Mouse (Mus musculus) heart, embryonic 11.5 days (tissue): ENCODE measurements around the gene Zbtb8a. TPM values are rescaled to one million over a fixed set of nuclear protein-coding genes. Genes with fewer than 3 reads are reported as not detected.
"Not testable (repeated sequence)": the region's sequence is repeated elsewhere in the genome, so short reads cannot be mapped to it uniquely, and the experiment has no call there.

ENCODE experiments used
- ATAC-seq: fragments of 200-750 bp; cut with Nextera tagmentation; replicated peaks from 2 replicates; pipeline ENCODE4 v1.8.0; 2017; ENCODE audit warnings: moderate library complexity; ENCODE audit not compliant: insufficient number of reproducible peaks, low FRiP score, low TSS enrichment
- H3K27ac ChIP-seq: fragments of 300-500 bp; sonication (generic); 2 replicates; pipeline ENCODE4 v1.5.1; 2014; ENCODE audit warnings: mild to moderate bottlenecking, low read depth, low read length
- H3K27me3 ChIP-seq: fragments of 300-500 bp; sonication (generic); 2 replicates; pipeline ENCODE4 v1.6.1; 2014; ENCODE audit warnings: mild to moderate bottlenecking, low read length, mixed read lengths; ENCODE audit not compliant: control insufficient read depth, insufficient read depth
- H3K36me3 ChIP-seq: fragments of 300-500 bp; sonication (generic); 2 replicates; pipeline ENCODE4 v1.6.1; 2014; ENCODE audit warnings: mild to moderate bottlenecking, low read length, moderate library complexity, mixed read lengths; ENCODE audit not compliant: control insufficient read depth, insufficient read depth
- H3K4me1 ChIP-seq: fragments of 300-500 bp; sonication (generic); 2 replicates; pipeline ENCODE4 v1.6.1; 2014; ENCODE audit warnings: low read length; ENCODE audit not compliant: control insufficient read depth, insufficient read depth
- H3K4me2 ChIP-seq: fragments of 300-500 bp; sonication (generic); 2 replicates; pipeline ENCODE4 v1.6.1; 2014; ENCODE audit warnings: mild to moderate bottlenecking, moderate library complexity
- H3K4me3 ChIP-seq: fragments of 300-500 bp; sonication (generic); 2 replicates; pipeline ENCODE4 v1.5.1; 2014; ENCODE audit warnings: low read depth, low read length
- H3K9ac ChIP-seq: fragments of 300-500 bp; sonication (generic); 2 replicates; pipeline ENCODE4 v1.6.1; 2014; ENCODE audit warnings: mild to moderate bottlenecking, low read depth, low read length, moderate library complexity
- H3K9me3 ChIP-seq: fragments of 300-500 bp; sonication (generic); replicated peaks from 2 replicates; pipeline ENCODE4 v1.6.1; 2016; ENCODE audit warnings: low read length; ENCODE audit not compliant: control insufficient read depth
- WGBS: fragments of 180-500 bp; shearing (Covaris S2); extraction: QIAGEN DNeasy Blood & Tissue Kit; methylation state at CpG from one replicate; pipeline ENCODE4 v1.1.7; 2014; ENCODE audit not compliant: insufficient replicate concordance; 5-methylcytosine and 5-hydroxymethylcytosine counted together
- polyA plus RNA-seq: library from polyadenylated mRNA; unstranded; fragments of >200 nt; fragmentation: Nextera tagmentation; extraction: Ambion mirVana; gene quantifications from 2 replicates; pipeline ENCODE4 v1.2.1, GENCODE M21; 2014

Gene Zbtb8a
- 7.7 and 7.9 TPM in 2 replicates for polyA plus RNA-seq

GRCm38 (mm10) chr4:129377601-129378390 lies at the start of gene Zbtb8a:
Zbtb8a (minus strand) TSS chr4:129378116.
- H3K9me3 ChIP-seq: no peaks in the 10 kb centered on the region
- H3K27ac ChIP-seq: peak within 1 kb of the TSS; percentile 68
- no peaks in the 10 kb centered on the region for H3K4me1 ChIP-seq
- 2% methylated on average over 64 of the region's 65 CpGs for WGBS
- peak within 1 kb of the TSS; percentile 73 for H3K4me2 ChIP-seq
- H3K4me3 ChIP-seq: peak within 1 kb of the TSS; percentile 81
- no peaks in the 10 kb centered on the region for H3K36me3 ChIP-seq
- no peak for ATAC-seq
- no peaks in the 10 kb centered on the region for H3K27me3 ChIP-seq
- peak within 1 kb of the TSS; percentile 90 for H3K9ac ChIP-seq

GRCm38 (mm10) chr4:129418321-129418720 lies 40.4 kb upstream of the Zbtb8a start:
- Histone ChIP-seq H3K27me3 (no peaks in the 10 kb centered on the region), H3K27ac (no peak overlapping the region), H3K9ac (no peak overlapping the region), H3K4me1 (0 out of 2 replicates have a peak, but pooled peaks cover 2% of the 10 kb centered on the region), H3K36me3 (no peaks in the 10 kb centered on the region), H3K9me3 (no peaks in the 10 kb centered on the region), H3K4me2 (no peak overlapping the region), H3K4me3 (no peak overlapping the region)
- ATAC-seq: no peak
- 72% methylated on average over 5 of the region's 5 CpGs for WGBS

GRCm38 (mm10) chr4:129416478-129416877 lies 38.6 kb upstream of the Zbtb8a start:
- no peak for ATAC-seq
- WGBS: 10% methylated on average over 5 of the region's 5 CpGs
- no peaks in the 10 kb centered on the region for H3K36me3 ChIP-seq
- no peak overlapping the region for H3K27ac ChIP-seq
- no peaks in the 10 kb centered on the region for H3K27me3 ChIP-seq
- H3K9ac ChIP-seq: no peak overlapping the region
- H3K9me3 ChIP-seq: no peaks in the 10 kb centered on the region
- no peak overlapping the region for H3K4me2 ChIP-seq
- H3K4me1 ChIP-seq: 0 out of 2 replicates have a peak, but pooled peaks cover 2% of the 10 kb centered on the region
- no peak overlapping the region for H3K4me3 ChIP-seq

GRCm38 (mm10) chr4:129415892-129416291 lies 38.0 kb upstream of the Zbtb8a start:
- ATAC-seq: no peak
- no peak overlapping the region for H3K9ac ChIP-seq
- 95% methylated on average over 5 of the region's 5 CpGs for WGBS
- no peaks in the 10 kb centered on the region for H3K36me3 ChIP-seq
- H3K9me3 ChIP-seq: no peaks in the 10 kb centered on the region
- no peak overlapping the region for H3K4me3 ChIP-seq
- H3K4me1 ChIP-seq: 0 out of 2 replicates have a peak, but pooled peaks cover 2% of the 10 kb centered on the region
- no peak overlapping the region for H3K4me2 ChIP-seq
- H3K27ac ChIP-seq: no peak overlapping the region
- no peaks in the 10 kb centered on the region for H3K27me3 ChIP-seq

DNA sequence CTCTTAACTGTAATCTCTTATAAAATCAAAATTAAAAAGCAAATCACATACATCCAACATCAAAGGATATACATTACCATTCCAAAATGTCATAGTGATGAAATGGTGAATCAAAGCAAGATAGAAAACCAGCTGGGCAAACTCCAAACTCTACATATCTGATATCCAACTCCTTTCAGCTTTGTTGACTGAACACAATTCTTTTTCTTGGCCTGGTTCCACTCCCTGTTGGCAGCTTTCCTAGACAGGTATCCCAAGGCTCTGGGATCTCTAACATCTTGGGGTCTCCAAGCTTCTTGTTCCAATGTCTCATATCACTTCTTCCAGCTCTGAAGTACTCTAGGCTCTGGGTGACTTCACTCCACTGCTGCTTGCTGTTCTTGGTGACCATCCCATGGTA lies 33.1 kb upstream of the Zbtb8a start:
- no peak overlapping the region for H3K4me2 ChIP-seq
- H3K4me1 ChIP-seq: no peaks in the 10 kb centered on the region
- H3K9ac ChIP-seq: no peak overlapping the region
- 0 out of 2 replicates have a peak, but pooled peaks cover 2% of the 10 kb centered on the region for H3K27me3 ChIP-seq
- H3K27ac ChIP-seq: no peak overlapping the region
- H3K9me3 ChIP-seq: no peaks in the 10 kb centered on the region
- no peak overlapping the region for H3K4me3 ChIP-seq
- no peaks in the 10 kb centered on the region for H3K36me3 ChIP-seq
- no peak for ATAC-seq

DNA sequence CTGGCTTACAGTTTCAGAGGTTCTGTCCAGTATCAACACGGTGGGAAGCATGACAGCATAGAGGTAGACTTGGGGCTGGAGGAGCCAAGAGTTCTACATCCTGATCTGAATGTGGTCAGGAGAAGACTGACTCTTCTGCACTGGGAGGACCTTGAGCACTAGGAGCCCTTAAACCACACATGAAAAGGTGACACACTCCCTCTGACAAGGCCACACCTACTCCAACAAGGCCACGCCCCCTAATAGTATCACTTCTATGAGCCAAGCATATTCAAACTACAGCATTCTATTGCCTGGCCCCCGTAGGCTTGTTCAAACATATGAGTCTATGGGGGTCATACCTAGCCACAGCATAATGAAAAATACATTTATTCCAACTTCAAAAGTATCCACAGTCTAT lies 32.6 kb upstream of the Zbtb8a start:
- H3K4me1 ChIP-seq, H3K9me3 ChIP-seq, ATAC-seq, H3K4me2 ChIP-seq, H3K27me3 ChIP-seq, H3K36me3 ChIP-seq, H3K27ac ChIP-seq, H3K4me3 ChIP-seq, H3K9ac ChIP-seq: not testable (repeated sequence)
- 86% methylated on average over 3 of the region's 3 CpGs for WGBS

DNA sequence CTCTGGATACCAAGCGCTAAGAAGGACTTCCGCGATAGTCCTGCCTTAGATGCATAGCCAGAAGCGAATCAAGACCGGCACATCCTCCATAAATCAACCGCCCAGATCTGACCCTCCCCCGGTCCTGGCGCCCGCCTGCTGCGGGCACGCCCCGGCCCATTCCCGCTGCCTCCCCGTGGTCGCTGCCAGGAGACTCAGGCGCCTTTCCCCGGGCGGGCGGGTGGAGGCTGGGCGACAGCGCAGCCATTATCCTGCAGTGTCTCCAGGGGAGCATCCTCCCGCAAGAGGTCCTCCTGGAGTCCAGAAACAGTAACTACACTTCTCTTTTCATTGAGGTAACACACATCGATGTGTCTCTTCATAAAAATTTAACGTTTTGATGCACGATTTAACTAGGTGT lies 28.5 kb upstream of the Zbtb8a start:
- no peaks in the 10 kb centered on the region for H3K9me3 ChIP-seq
- H3K9ac ChIP-seq: peak overlapping the region; percentile 61
- 0 out of 2 replicates have a peak, but pooled peaks cover 2% of the 10 kb centered on the region for H3K27me3 ChIP-seq
- H3K4me3 ChIP-seq: peak overlapping the region; percentile 34
- no peaks in the 10 kb centered on the region for H3K36me3 ChIP-seq
- peak overlapping the region; percentile 69 for H3K4me2 ChIP-seq
- 2% methylated on average over 25 of the region's 25 CpGs for WGBS
- no peak overlapping the region for H3K27ac ChIP-seq
- ATAC-seq: no peak
- no peaks in the 10 kb centered on the region for H3K4me1 ChIP-seq

DNA sequence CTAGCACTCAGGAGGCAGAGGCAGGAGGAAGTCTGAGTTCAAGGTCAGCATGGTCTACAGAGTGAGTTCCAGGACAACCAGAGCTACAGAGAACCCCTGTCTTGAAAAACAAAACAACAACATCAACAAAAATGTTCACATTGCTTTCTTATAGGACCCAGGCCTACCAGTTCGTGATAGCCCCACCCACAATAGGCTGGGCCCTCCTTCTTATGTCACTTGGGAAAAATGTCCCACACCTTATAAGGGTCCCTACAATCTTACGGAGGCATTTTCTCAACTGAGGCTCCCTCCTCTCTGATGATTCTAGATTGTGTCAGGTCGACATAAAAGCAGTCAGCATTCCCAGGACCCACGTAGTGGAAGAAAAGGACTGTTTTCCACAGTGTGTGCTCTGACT lies 21.9 kb upstream of the Zbtb8a start:
- Histone ChIP-seq H3K27me3 (no peaks in the 10 kb centered on the region), H3K9me3 (no peaks in the 10 kb centered on the region), H3K4me3 (no peak overlapping the region), H3K36me3 (no peaks in the 10 kb centered on the region), H3K4me1 (no peaks in the 10 kb centered on the region), H3K4me2 (no peak overlapping the region), H3K9ac (no peak overlapping the region), H3K27ac (no peak overlapping the region)
- WGBS: 69% methylated on average over 4 of the region's 4 CpGs
- no peak for ATAC-seq

DNA sequence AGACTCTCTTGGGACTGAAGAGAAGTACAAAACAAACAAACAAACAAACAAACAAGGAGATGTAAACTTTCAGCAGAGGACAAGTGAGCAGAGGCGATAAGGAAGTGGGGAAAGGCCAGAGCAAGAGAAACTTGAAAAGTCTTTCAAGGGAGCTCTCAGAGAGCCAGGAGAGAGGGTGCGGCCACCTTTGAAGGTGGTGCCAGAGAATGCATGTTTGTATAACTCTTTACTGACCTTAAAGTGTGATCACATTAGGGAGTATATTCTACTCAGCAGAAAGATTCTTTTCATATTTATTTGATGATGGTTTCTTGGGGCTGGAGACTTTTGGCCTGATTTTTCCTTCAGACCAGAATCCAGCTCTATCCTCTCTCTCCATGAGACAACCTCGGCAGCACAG lies 19.0 kb upstream of the Zbtb8a start:
- Histone ChIP-seq H3K4me2 (no peak overlapping the region), H3K4me3 (no peak overlapping the region), H3K9ac (no peak overlapping the region), H3K27ac (no peak overlapping the region), H3K36me3 (no peaks in the 10 kb centered on the region), H3K4me1 (no peaks in the 10 kb centered on the region), H3K9me3 (no peaks in the 10 kb centered on the region), H3K27me3 (peaks cover 6% of the 10 kb centered on the region; the same call in 1 of the 2 replicates)
- 77% methylated on average over 3 of the region's 3 CpGs for WGBS
- no peak for ATAC-seq
